Mouse (Mus musculus) lung, embryonic 16.5 days (tissue): ENCODE measurements at regions not wholly inside any gene's neighbourhood (a gene's known extent, or its start where the extent isn't known, plus 50 kb on each side); places are given as distances from the start of the nearest gene placed in this dataset.

Experiments used
- ATAC-seq: fragments of 200-750 bp; cut with Nextera tagmentation; 2 replicates; pipeline ENCODE4 v1.8.0; 2017; ENCODE audit warnings: low read depth, mild to moderate bottlenecking, moderate library complexity
- H3K27ac ChIP-seq: fragments of 300-500 bp; sonication (generic); 2 replicates; pipeline ENCODE4 v1.5.1; 2014; ENCODE audit warnings: mild to moderate bottlenecking, control low read depth, low read length
- H3K27me3 ChIP-seq: fragments of 300-500 bp; sonication (generic); 2 replicates; pipeline ENCODE4 v1.6.1; 2014; ENCODE audit warnings: low read depth, low read length, mixed read lengths; ENCODE audit not compliant: control insufficient read depth, insufficient read depth
- H3K36me3 ChIP-seq: fragments of 300-500 bp; sonication (generic); 2 replicates; pipeline ENCODE4 v1.6.1; 2014; ENCODE audit warnings: low read length; ENCODE audit not compliant: control insufficient read depth, insufficient read depth
- H3K4me1 ChIP-seq: fragments of 300-500 bp; sonication (generic); replicated peaks from 2 replicates; pipeline ENCODE4 v1.6.1; 2014; ENCODE audit warnings: low read length, mixed read lengths; ENCODE audit not compliant: control insufficient read depth, insufficient read depth
- H3K4me2 ChIP-seq: fragments of 300-500 bp; sonication (generic); 2 replicates; pipeline ENCODE4 v1.6.1; 2014; ENCODE audit warnings: low read depth, low read length, control low read depth
- H3K4me3 ChIP-seq: fragments of 300-500 bp; sonication (generic); 2 replicates; pipeline ENCODE4 v1.5.1; 2014; ENCODE audit warnings: mild to moderate bottlenecking, low read length, control low read depth
- H3K9ac ChIP-seq: fragments of 300-500 bp; sonication (generic); 2 replicates; pipeline ENCODE4 v1.6.1; 2014; ENCODE audit warnings: low read length, control low read depth
- H3K9me3 ChIP-seq: fragments of 300-500 bp; sonication (generic); 2 replicates; pipeline ENCODE4 v1.6.1; 2016; ENCODE audit warnings: low read length; ENCODE audit not compliant: control insufficient read depth
- WGBS: fragments of 180-500 bp; shearing (Covaris S2); extraction: QIAGEN DNeasy Blood & Tissue Kit; methylation state at CpG from one replicate; pipeline ENCODE4 v1.1.7; 2014; 5-methylcytosine and 5-hydroxymethylcytosine counted together

DNA sequence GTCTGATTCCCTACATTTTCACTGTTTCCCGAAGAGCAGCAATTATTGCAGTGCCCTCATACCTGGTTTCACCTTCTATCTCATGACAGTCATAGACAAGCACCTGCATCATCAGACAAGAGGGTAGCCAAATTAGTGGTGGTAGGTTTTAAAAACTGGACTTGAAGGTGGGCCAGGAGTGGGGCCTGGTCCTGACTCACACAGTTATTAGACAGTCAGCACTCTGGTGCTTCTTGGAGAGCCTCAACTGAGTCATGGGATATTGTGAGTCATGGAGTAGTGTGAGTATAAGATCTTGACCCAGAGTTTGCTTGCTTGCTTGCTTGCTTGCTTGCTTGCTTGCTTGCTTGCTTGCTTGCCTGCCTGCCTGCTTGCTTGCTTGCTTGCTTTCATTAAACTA is 73.1 kb upstream of the Gm34302 start:
- 92% methylated on average over 1 of the region's 1 CpGs for WGBS
- H3K9me3 ChIP-seq, result no peaks in the 10 kb centered on the region
- ATAC-seq, result no peak
- no peaks in the 10 kb centered on the region for H3K36me3 ChIP-seq
- no peak overlapping the region for H3K4me3 ChIP-seq
- 0 out of 2 replicates have a peak, but pooled peaks cover 2% of the 10 kb centered on the region for H3K4me1 ChIP-seq
- H3K9ac ChIP-seq, result no peak overlapping the region
- H3K27me3 ChIP-seq, result no peaks in the 10 kb centered on the region; the same call in 1 of the 2 replicates
- H3K27ac ChIP-seq, result no peak overlapping the region
- no peak overlapping the region for H3K4me2 ChIP-seq

- Histone ChIP-seq H3K36me3 (no peaks in the 10 kb centered on the region), H3K4me2 (peak overlapping the region; percentile 39), H3K9me3 (no peaks in the 10 kb centered on the region), H3K9ac (peak overlapping the region; percentile 20; the same call in 1 of the 2 replicates), H3K4me3 (peak overlapping the region; percentile 23), H3K4me1 (0 out of 2 replicates have a peak, but pooled peaks cover 2% of the 10 kb centered on the region), H3K27me3 (no peaks in the 10 kb centered on the region; the same call in 1 of the 2 replicates), H3K27ac (no peak overlapping the region)
- WGBS, result 5% methylated on average over 9 of the region's 9 CpGs
- no peak for ATAC-seq
These were observed 71.2 kb upstream of the Gm34302 start for GRCm38 (mm10) chr3:63554872-63555271.

GRCm38 (mm10) chr3:63553426-63553825 is 69.7 kb upstream of the Gm34302 start:
- no peak overlapping the region for H3K27ac ChIP-seq
- H3K36me3 ChIP-seq, result no peaks in the 10 kb centered on the region
- no peaks in the 10 kb centered on the region; the same call in 1 of the 2 replicates for H3K27me3 ChIP-seq
- H3K9me3 ChIP-seq, result no peaks in the 10 kb centered on the region
- ATAC-seq, result no peak
- H3K4me1 ChIP-seq, result 0 out of 2 replicates have a peak, but pooled peaks cover 2% of the 10 kb centered on the region
- no peak overlapping the region for H3K9ac ChIP-seq
- no peak overlapping the region for H3K4me3 ChIP-seq
- 87% methylated on average over 2 of the region's 2 CpGs for WGBS
- no peak overlapping the region for H3K4me2 ChIP-seq

- H3K4me2 ChIP-seq, result no peak overlapping the region
- H3K9me3 ChIP-seq, result no peaks in the 10 kb centered on the region
- 0 out of 2 replicates have a peak, but pooled peaks cover 2% of the 10 kb centered on the region for H3K4me1 ChIP-seq
- no peaks in the 10 kb centered on the region; the same call in 1 of the 2 replicates for H3K27me3 ChIP-seq
- no peak for ATAC-seq
- no peak overlapping the region for H3K9ac ChIP-seq
- no peak overlapping the region for H3K27ac ChIP-seq
- no peaks in the 10 kb centered on the region for H3K36me3 ChIP-seq
- 63% methylated on average over 5 of the region's 5 CpGs for WGBS
- no peak overlapping the region for H3K4me3 ChIP-seq
These were observed 68.0 kb upstream of the Gm34302 start for GRCm38 (mm10) chr3:63551661-63552060.

DNA sequence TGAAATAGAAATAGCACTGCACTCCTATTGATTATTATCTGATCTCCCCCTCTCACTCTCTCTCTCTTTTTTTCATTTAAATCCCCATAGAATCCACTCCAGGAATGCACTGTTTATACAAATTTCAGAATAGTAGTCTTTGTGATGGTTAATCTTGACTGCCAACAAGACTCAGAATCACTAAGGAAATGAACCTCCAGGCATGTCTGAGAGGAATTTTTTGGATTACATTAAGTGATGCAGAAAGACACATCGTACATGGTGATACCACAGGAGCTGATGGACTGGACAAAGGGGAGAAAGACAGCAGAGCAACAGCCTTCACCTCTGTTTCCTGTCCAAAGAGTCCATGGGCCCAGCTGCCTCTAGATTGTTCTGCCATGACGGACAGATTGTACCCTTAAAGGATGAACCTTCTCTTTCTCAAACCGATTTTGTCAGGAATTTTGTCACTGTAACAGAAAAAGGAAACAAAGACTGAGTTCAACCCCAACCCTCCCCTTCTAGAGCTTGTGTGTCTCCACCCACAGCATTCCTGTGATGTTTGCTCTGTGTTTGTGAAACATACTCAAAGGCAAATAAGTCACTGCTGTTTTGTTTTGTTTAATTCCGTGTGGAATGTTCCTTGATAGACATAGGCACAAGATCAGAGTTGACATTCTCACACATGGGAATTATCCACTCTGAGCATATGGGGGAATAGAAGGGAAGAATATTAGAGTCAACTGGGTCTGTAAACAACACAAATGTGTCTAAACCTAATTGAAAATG is 59.1 kb upstream of the Gm34302 start:
- Histone ChIP-seq H3K36me3 (no peaks in the 10 kb centered on the region), H3K4me3 (no peak overlapping the region), H3K9me3 (no peaks in the 10 kb centered on the region), H3K9ac (no peak overlapping the region), H3K27me3 (no peaks in the 10 kb centered on the region), H3K27ac (no peak overlapping the region), H3K4me1 (no peaks in the 10 kb centered on the region), H3K4me2 (no peak overlapping the region)
- ATAC-seq, result no peak
- 40% methylated on average over 4 of the region's 4 CpGs for WGBS

DNA sequence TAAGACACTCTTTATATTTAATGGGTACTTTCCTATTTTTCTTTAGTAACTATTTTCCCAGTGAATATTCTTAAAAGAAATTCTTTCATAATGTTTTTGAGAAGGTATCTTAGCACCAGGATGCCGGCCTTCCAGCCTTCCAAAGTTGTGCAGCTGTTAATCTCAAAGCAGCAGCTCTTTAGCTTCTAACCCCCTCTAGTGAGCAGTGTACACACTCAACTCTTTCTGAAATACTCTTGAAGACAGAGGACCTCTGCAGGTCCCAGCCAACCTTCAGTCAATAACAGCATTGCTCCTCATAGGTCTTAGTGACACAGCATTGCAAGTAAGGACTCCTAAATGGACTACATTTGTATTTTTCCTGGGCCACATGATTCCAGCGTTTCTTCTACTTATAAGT is 55.2 kb upstream of the Gm34302 start:
- 0 out of 2 replicates have a peak, but pooled peaks cover 3% of the 10 kb centered on the region for H3K4me1 ChIP-seq
- H3K36me3 ChIP-seq, result no peaks in the 10 kb centered on the region
- 0 out of 2 replicates have a peak, but pooled peaks have one; percentile 36 for ATAC-seq
- no peak overlapping the region for H3K27ac ChIP-seq
- WGBS, result 50% methylated on average over 2 of the region's 2 CpGs
- no peaks in the 10 kb centered on the region for H3K9me3 ChIP-seq
- no peak overlapping the region for H3K4me2 ChIP-seq
- no peak overlapping the region for H3K9ac ChIP-seq
- no peaks in the 10 kb centered on the region for H3K27me3 ChIP-seq
- H3K4me3 ChIP-seq, result no peak overlapping the region

DNA sequence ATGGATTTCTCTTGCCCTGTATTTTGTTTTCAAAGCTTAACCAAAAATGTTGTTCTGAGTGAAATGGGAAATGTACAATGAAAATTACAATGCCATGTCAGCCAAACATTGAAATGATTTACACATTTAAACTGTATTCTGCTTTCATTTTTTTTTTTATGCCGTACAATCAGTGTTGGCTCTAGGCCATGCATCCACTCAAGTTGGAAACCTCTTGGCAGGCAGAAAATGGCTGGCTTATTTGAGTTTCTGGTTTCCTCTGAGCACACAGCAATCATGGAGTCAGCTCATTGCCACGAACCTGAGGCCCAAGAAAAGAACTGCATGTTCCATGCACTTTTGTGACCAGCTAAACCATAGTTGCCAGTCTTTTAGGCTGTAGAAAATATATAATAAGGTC is 50.5 kb upstream of the Gm34302 start:
- Histone ChIP-seq H3K36me3 (no peaks in the 10 kb centered on the region), H3K27me3 (no peaks in the 10 kb centered on the region), H3K27ac (no peak overlapping the region), H3K9ac (no peak overlapping the region), H3K9me3 (no peaks in the 10 kb centered on the region), H3K4me2 (no peak overlapping the region), H3K4me3 (no peak overlapping the region), H3K4me1 (0 out of 2 replicates have a peak, but pooled peaks cover 3% of the 10 kb centered on the region)
- 18% methylated on average over 2 of the region's 2 CpGs for WGBS
- ATAC-seq, result no peak
